Mouse (Mus musculus) CD8-positive naive resting alpha-beta T cell, adult 57 days (primary cell): ENCODE results near the gene Fst. TPM values are rescaled to one million over a fixed set of nuclear protein-coding genes. Genes with fewer than 3 reads are reported as not detected.

Experiments used
- total RNA-seq: library from RNA; stranded (reverse); gene quantifications from one replicate; pipeline ENCODE4 v1.2.4, GENCODE M21; 2023

Fst gene
- 1.2 TPM for total RNA-seq

DNA sequence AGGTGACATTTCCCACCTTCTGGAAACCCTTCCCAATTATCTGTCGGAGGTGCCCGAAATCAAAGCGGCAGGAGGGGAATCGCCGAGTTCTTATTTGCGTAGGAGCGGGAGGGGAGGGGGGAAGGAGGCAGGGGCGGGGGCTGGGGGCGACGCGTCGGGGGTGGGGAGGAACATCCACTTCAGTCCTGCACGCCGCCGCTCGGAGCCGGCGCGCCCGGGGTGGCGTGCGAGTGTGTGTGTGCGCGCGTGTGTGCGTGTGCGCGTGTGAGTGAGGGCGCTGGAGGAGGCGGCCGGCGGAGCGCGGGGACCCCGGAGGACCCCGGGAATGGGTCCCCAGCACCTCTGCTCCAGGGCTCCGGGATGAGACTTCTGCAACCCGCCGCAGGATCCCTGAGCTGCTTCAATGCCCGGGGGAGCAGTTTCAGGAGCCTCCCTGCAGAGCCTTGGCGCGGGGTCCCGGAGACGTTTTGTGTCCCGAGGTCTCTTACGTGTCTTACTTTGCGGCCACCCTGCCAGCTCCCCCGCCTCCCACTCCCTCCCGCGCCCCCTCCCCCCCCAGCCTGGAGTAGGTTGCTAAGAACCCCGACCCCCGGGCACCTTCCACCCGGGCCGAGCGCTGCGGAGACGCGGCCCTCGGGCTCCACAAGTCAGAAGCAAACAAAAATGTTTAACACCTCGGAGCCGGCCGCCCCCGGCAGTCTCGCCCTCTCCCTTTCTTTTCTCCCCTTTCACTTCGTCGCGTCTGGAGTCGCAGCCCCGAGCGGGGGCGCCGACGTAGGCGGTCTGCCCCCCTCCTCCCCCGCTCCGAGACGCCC is at the start of gene Fst:
Fst (minus strand) TSS at position 66 of the 815 bp plus-strand sequence.

Other genes with a start within 250 kb of the Fst start
- gene Ndufs4, start 70.7 kb downstream of the Fst start, total RNA-seq = 69.2 TPM